Mouse (Mus musculus): ENCODE measurements around the gene Tle4. TPM values are rescaled to one million over a fixed set of nuclear protein-coding genes. Genes with fewer than 3 reads are reported as not detected.
A peak's percentile ranks its signal among the peaks of the same experiment; 100 is the strongest.

Gene Tle4
- total and polyA plus RNA-seq, 3 experiments = 5.8 to 10.3 (median 8.5) TPM

DNA sequence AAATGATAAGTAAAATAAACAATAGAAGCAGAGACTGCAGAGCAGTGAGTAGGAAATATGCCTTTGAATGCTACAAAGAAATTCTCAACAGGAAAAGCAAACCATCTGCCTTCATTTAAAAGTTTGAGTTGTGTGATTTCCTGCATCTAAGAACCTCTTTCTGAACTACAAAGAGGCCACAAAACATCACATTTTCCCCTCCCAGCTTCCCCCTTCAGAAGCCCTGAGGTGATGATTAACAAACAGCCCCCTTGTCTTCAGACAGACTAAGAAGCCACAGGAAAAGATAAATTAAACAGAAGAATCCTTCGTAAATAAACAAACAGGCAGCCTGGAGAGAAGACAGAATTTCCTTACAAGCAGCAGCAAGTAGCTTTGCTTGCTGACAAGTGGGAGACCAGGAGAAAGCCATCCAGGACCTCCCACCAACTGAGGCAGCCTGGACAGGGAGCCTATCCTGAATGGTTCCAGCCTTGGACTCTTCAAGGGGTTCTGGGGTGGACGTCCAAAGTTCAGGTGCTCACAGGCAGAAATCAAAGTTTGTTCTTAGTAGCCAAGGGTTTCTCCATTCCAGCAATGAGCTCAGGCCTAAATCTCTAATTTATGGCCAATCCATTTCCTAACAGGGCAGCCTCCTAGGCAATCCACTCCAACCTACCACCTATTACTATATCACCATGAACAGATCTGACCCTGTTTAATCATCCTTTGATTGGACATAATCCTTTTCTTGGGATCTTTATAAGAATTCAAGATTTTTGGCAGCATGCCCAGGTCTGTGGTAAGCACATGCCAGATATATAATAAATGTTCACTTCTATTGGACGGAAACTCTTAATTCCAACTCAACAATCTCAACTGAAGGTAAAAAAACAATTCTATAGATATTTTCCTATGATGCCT lies 9.4 kb downstream of the Tle4 start:
- Histone ChIP-seq H3K79me2 (replicated peaks; ENCODE audit: control insufficient read depth, insufficient read depth, low read length) (no peaks in the 10 kb centered on the region), H3K4me1 (ENCODE audit: control insufficient read depth, insufficient read depth, low read length) (peaks cover 7% of the 10 kb centered on the region), H3K4me3 (no peak overlapping the region), H3K27me3 (ENCODE audit: control insufficient read depth, insufficient read depth, low read length) (no peaks in the 10 kb centered on the region), H3K9ac (ENCODE audit: low read depth, low read length) (no peak overlapping the region), H3K36me3 (ENCODE audit: control insufficient read depth, insufficient read depth, low read length) (peaks cover 5% of the 10 kb centered on the region; the same call in 1 of the 2 replicates), H3K27ac (no peak overlapping the region)
- TF ChIP-seq CTCF (IDR thresholded peaks at IDR 0.05) (no peak), POLR2A (IDR thresholded peaks at IDR 0.05; ENCODE audit: insufficient read depth, low read depth, low read length) (no peak), EP300 (IDR thresholded peaks at IDR 0.05; ENCODE audit: insufficient read depth, low read depth, low read length) (no peak)
- 63% methylated on average over 3 of the region's 3 CpGs for whole genome bisulfite sequencing
- no peak for DNase-seq
- intact Hi-C loops (cut with DNase I) = no loop called here

DNA sequence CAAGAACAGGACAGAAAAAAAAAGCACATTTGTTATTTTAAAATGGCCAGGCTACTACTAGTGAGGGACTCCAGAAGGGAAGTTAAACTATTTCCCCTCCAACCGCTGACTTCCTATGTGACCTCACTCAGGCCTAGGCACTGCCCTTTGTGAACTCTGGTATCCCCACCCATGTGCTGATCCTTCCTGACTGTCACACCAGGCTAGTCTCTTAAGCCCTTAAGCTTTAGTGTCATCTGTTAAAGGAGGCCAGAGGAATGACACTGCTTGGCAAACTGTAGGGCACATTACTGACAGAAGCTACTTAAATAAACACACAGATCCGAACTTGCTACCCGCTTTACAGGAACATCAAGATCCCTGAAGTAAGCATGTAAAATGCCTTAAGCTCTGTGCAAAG lies 11.7 kb downstream of the Tle4 start:
- intact Hi-C loops (cut with DNase I) = no loop called here
- DNase-seq = peak in 1 of 2 experiments; percentile 34
- 44% methylated on average over 3 of the region's 3 CpGs for WGBS
- Histone ChIP-seq H3K4me1 (ENCODE audit: control insufficient read depth, insufficient read depth, low read length) (peaks cover 7% of the 10 kb centered on the region), H3K27me3 (ENCODE audit: control insufficient read depth, insufficient read depth, low read length) (no peaks in the 10 kb centered on the region), H3K4me3 (no peak overlapping the region), H3K36me3 (ENCODE audit: control insufficient read depth, insufficient read depth, low read length) (peaks cover under 1% of the 10 kb centered on the region; the same call in 1 of the 2 replicates), H3K9ac (ENCODE audit: low read depth, low read length) (no peak overlapping the region), H3K27ac (peak overlapping the region; percentile 24), H3K79me2 (replicated peaks; ENCODE audit: control insufficient read depth, insufficient read depth, low read length) (no peaks in the 10 kb centered on the region)
- no peak for TF ChIP-seq CTCF (IDR thresholded peaks at IDR 0.05)

DNA sequence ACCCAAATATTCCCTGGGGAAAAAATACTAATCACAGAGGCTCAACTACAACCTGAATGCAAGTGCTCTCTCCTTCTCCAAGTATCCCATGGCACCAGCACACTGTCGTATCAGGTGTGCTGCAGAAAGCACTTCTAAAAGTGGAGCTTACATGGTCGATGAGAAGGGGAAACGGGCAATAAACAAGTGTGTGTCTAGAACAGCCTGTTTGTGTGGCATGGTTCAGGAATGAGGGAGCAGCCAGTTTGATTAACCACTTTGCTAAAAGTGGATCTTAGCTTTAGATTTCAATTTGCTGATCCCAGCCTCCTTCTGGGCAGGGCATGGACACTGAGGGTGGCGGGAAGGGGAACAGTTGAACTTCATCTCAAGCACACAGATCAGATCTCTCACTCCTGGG lies 12.1 kb downstream of the Tle4 start:
- 62% methylated on average over 4 of the region's 4 CpGs for WGBS
- TF ChIP-seq CTCF (IDR thresholded peaks at IDR 0.05) (no peak), EP300 (IDR thresholded peaks at IDR 0.05; ENCODE audit: insufficient read depth, low read depth, low read length) (no peak), POLR2A (IDR thresholded peaks at IDR 0.05; ENCODE audit: insufficient read depth, low read depth, low read length) (no peak)
- intact Hi-C loops (cut with DNase I) = no loop called here
- H3K36me3 ChIP-seq (ENCODE audit: control insufficient read depth, insufficient read depth, low read length) = no peaks in the 10 kb centered on the region; the same call in 1 of the 2 replicates
- H3K9ac ChIP-seq (ENCODE audit: low read depth, low read length) = no peak overlapping the region
- peak overlapping the region; percentile 24 for H3K27ac ChIP-seq
- no peak overlapping the region for H3K4me3 ChIP-seq
- H3K79me2 ChIP-seq (replicated peaks; ENCODE audit: control insufficient read depth, insufficient read depth, low read length) = no peaks in the 10 kb centered on the region
- H3K27me3 ChIP-seq (ENCODE audit: control insufficient read depth, insufficient read depth, low read length) = no peaks in the 10 kb centered on the region
- DNase-seq = peak in 1 of 2 experiments; percentile 23
- H3K4me1 ChIP-seq (ENCODE audit: control insufficient read depth, insufficient read depth, low read length) = peaks cover 7% of the 10 kb centered on the region

DNA sequence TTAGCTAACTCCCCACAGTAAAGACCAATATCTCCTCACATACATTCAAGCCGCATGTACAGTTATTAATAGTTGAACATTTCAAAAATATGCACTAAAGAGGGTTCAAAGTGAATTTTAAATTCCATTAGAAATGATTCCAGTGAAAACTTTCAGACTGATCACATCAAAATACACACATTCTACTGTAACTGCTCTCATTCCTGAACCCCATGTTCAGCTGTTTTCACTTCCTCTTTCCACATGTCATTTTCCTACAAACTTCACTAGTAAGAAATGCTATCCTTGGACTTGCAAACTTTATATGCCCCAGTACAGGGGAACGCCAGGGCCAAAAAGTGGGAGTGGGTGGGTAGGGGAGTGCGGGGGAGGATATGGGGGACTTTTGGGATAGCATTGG lies 12.6 kb downstream of the Tle4 start:
- no peaks in the 10 kb centered on the region for H3K79me2 ChIP-seq (replicated peaks; ENCODE audit: control insufficient read depth, insufficient read depth, low read length)

DNA sequence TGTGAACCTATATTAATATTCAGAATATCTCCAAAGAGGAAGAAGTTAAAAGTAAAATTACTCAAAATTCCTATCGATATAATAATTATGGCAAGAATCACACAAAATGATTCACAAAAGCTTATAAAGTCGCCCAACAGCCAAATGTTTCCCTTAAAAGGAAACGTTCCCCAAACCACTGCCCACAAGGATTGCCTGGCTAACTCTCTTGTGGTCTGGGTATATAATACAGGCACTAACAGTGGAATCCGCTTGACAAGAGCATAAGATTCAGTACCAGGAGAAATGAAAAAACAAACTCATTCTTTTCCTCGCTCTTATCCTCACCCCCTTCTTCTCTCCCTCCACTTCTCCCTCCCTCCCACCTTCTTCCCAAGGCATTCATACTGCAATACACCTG lies 19.2 kb downstream of the Tle4 start:
- H3K79me2 ChIP-seq (replicated peaks; ENCODE audit: control insufficient read depth, insufficient read depth, low read length) = peaks cover 2% of the 10 kb centered on the region; the same call in 1 of the 2 replicates
- WGBS = 87% methylated on average over 5 of the region's 5 CpGs
- H3K27ac ChIP-seq = no peak overlapping the region
- peaks cover 1% of the 10 kb centered on the region; the same call in 1 of the 2 replicates for H3K4me1 ChIP-seq (ENCODE audit: control insufficient read depth, insufficient read depth, low read length)
- no peak for TF ChIP-seq POLR2A (IDR thresholded peaks at IDR 0.05; ENCODE audit: insufficient read depth, low read depth, low read length)
- TF ChIP-seq CTCF (IDR thresholded peaks at IDR 0.05) = no peak
- no peak for TF ChIP-seq EP300 (IDR thresholded peaks at IDR 0.05; ENCODE audit: insufficient read depth, low read depth, low read length)
- no peaks in the 10 kb centered on the region for H3K36me3 ChIP-seq (ENCODE audit: control insufficient read depth, insufficient read depth, low read length)
- H3K4me3 ChIP-seq = no peak overlapping the region
- intact Hi-C loops (cut with DNase I) = no loop called here
- H3K27me3 ChIP-seq (ENCODE audit: control insufficient read depth, insufficient read depth, low read length) = no peaks in the 10 kb centered on the region
- no peak overlapping the region for H3K9ac ChIP-seq (ENCODE audit: low read depth, low read length)
- DNase-seq = no peak

More for the DNA sequence above, 12.6 kb downstream of the Tle4 start:
- no peak for DNase-seq
- intact Hi-C loops (cut with DNase I) = no loop called here
- 83% methylated on average over 3 of the region's 3 CpGs for WGBS
- TF ChIP-seq POLR2A (IDR thresholded peaks at IDR 0.05; ENCODE audit: insufficient read depth, low read depth, low read length) = no peak
- Histone ChIP-seq H3K4me1 (ENCODE audit: control insufficient read depth, insufficient read depth, low read length) (peaks cover 7% of the 10 kb centered on the region), H3K27me3 (ENCODE audit: control insufficient read depth, insufficient read depth, low read length) (no peaks in the 10 kb centered on the region), H3K36me3 (ENCODE audit: control insufficient read depth, insufficient read depth, low read length) (no peaks in the 10 kb centered on the region; the same call in 1 of the 2 replicates), H3K27ac (no peak overlapping the region), H3K4me3 (no peak overlapping the region), H3K9ac (ENCODE audit: low read depth, low read length) (no peak overlapping the region)

DNA sequence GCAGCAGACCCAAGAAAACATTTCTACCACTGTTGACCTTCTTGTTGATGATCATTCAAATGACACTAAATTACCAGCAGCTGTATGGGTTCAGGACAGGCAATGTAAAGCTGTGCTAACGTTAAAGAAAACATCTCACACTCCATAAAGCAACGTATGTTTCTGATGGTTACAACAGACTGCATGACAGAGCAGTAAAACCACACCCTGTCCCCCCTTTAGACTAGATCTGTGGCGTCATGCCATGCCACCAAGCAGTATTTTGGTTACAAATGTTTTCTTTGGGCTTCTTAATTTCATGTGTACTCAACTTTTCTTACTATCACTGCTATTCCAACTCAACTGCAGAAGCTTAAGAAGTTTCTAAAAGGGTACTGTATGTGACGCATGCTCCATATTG lies 19.8 kb downstream of the Tle4 start:
- Histone ChIP-seq H3K4me3 (no peak overlapping the region), H3K4me1 (ENCODE audit: control insufficient read depth, insufficient read depth, low read length) (peaks cover 1% of the 10 kb centered on the region; the same call in 1 of the 2 replicates), H3K36me3 (ENCODE audit: control insufficient read depth, insufficient read depth, low read length) (no peaks in the 10 kb centered on the region), H3K79me2 (replicated peaks; ENCODE audit: control insufficient read depth, insufficient read depth, low read length) (peaks cover 2% of the 10 kb centered on the region; the same call in 1 of the 2 replicates), H3K27me3 (ENCODE audit: control insufficient read depth, insufficient read depth, low read length) (no peaks in the 10 kb centered on the region), H3K27ac (no peak overlapping the region), H3K9ac (ENCODE audit: low read depth, low read length) (no peak overlapping the region)
- no peak for DNase-seq
- TF ChIP-seq POLR2A (IDR thresholded peaks at IDR 0.05; ENCODE audit: insufficient read depth, low read depth, low read length) (no peak), EP300 (IDR thresholded peaks at IDR 0.05; ENCODE audit: insufficient read depth, low read depth, low read length) (no peak), CTCF (IDR thresholded peaks at IDR 0.05) (no peak)
- 87% methylated on average over 4 of the region's 4 CpGs for WGBS
- intact Hi-C loops (cut with DNase I) = no loop called here

Measured in heart, adult 2 months (tissue).